Mouse (Mus musculus) intestine, embryonic 14.5 days (tissue): ENCODE data around the gene Trim56. TPM values are rescaled to one million over a fixed set of nuclear protein-coding genes. Genes with fewer than 3 reads are reported as not detected.

ENCODE experiments used
- ATAC-seq: fragments of 200-750 bp; cut with Nextera tagmentation; replicated peaks from 2 replicates; pipeline ENCODE4 v1.8.0; 2017; ENCODE audit warnings: low read depth, moderate number of reproducible peaks, moderate TSS enrichment, moderate library complexity; ENCODE audit not compliant: low FRiP score, low TSS enrichment
- DNase-seq: peaks from one replicate; pipeline ENCODE4 v3.0.0-alpha.2; 2018; ENCODE audit warnings: low spot score
- H3K27ac ChIP-seq: fragments of 300-500 bp; sonication (generic); 2 replicates; pipeline ENCODE4 v1.5.1; 2014; ENCODE audit warnings: low read depth, mild to moderate bottlenecking, control low read depth
- H3K27me3 ChIP-seq: fragments of 300-500 bp; sonication (generic); replicated peaks from 2 replicates; pipeline ENCODE4 v1.6.1; 2014; ENCODE audit warnings: low read length, control low read depth; ENCODE audit not compliant: control insufficient read depth, insufficient read depth
- H3K36me3 ChIP-seq: fragments of 300-500 bp; sonication (generic); 2 replicates; pipeline ENCODE4 v1.6.1; 2014; ENCODE audit warnings: low read length, control low read depth; ENCODE audit not compliant: control insufficient read depth, insufficient read depth
- H3K4me1 ChIP-seq: fragments of 300-500 bp; sonication (generic); replicated peaks from 2 replicates; pipeline ENCODE4 v1.6.1; 2014; ENCODE audit warnings: low read length, control low read depth, mixed read lengths; ENCODE audit not compliant: control insufficient read depth, insufficient read depth
- H3K4me2 ChIP-seq: fragments of 300-500 bp; sonication (generic); 2 replicates; pipeline ENCODE4 v1.6.1; 2014; ENCODE audit warnings: low read length
- H3K4me3 ChIP-seq: fragments of 300-500 bp; sonication (generic); 2 replicates; pipeline ENCODE4 v1.5.1; 2014; ENCODE audit warnings: low read depth, low read length, control low read depth, mixed read lengths
- H3K9ac ChIP-seq: fragments of 300-500 bp; sonication (generic); 2 replicates; pipeline ENCODE4 v1.6.1; 2014; ENCODE audit warnings: mild to moderate bottlenecking, low read length
- H3K9me3 ChIP-seq: fragments of 300-500 bp; sonication (generic); 2 replicates; pipeline ENCODE4 v1.6.1; 2016; ENCODE audit warnings: low read length, control low read depth; ENCODE audit not compliant: control insufficient read depth
- WGBS: fragments of 180-500 bp; shearing (Covaris S2); extraction: QIAGEN DNeasy Blood & Tissue Kit; methylation state at CpG from one replicate; pipeline ENCODE4 v1.1.7; 2014; 5-methylcytosine and 5-hydroxymethylcytosine counted together
- polyA plus RNA-seq: library from polyadenylated mRNA; unstranded; fragments of >200 nt; fragmentation: Nextera tagmentation; extraction: Ambion mirVana; gene quantifications from 2 replicates; pipeline ENCODE4 v1.2.1, GENCODE M21; 2014

Gene Trim56
- polyA plus RNA-seq, 1 experiment from 2014 or later: 8.5 TPM

DNA sequence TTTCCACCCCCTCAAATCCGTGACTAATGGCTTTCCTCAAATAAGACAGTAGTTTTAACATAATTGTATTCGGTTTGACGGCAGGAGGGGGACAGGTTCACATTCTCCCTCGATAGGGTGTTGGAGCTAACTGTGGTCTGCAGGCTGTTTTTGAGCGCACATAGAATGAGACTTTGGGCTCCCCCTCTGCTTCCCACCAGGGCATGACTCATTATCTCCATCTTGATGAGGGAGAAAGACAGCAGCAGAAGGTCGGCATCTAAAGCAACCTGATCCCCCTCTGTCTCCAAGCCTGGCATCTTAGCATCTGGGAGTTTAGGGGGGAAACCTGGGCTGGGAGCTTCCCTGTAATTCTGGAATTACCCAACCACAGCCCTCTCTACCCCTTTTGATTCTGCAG, 50.6 kb downstream of the Trim56 start:
- Histone ChIP-seq H3K4me3 (no peak overlapping the region), H3K27ac (no peak overlapping the region), H3K36me3 (no peaks in the 10 kb centered on the region), H3K27me3 (no peaks in the 10 kb centered on the region), H3K4me2 (no peak overlapping the region), H3K9ac (no peak overlapping the region), H3K4me1 (no peaks in the 10 kb centered on the region), H3K9me3 (no peaks in the 10 kb centered on the region)
- DNase-seq (no peak), ATAC-seq (no peak)
- 61% methylated on average over 6 of the region's 6 CpGs for WGBS

GRCm38 (mm10) chr5:137062601-137063000, 53.4 kb downstream of the Trim56 start:
- no peak overlapping the region for H3K27ac ChIP-seq
- no peaks in the 10 kb centered on the region for H3K4me1 ChIP-seq
- no peak for DNase-seq
- no peaks in the 10 kb centered on the region for H3K9me3 ChIP-seq
- no peaks in the 10 kb centered on the region for H3K36me3 ChIP-seq
- ATAC-seq: no peak
- WGBS: 88% methylated on average over 5 of the region's 5 CpGs
- H3K9ac ChIP-seq: no peak overlapping the region
- no peaks in the 10 kb centered on the region for H3K27me3 ChIP-seq
- H3K4me3 ChIP-seq: no peak overlapping the region
- no peak overlapping the region for H3K4me2 ChIP-seq

DNA sequence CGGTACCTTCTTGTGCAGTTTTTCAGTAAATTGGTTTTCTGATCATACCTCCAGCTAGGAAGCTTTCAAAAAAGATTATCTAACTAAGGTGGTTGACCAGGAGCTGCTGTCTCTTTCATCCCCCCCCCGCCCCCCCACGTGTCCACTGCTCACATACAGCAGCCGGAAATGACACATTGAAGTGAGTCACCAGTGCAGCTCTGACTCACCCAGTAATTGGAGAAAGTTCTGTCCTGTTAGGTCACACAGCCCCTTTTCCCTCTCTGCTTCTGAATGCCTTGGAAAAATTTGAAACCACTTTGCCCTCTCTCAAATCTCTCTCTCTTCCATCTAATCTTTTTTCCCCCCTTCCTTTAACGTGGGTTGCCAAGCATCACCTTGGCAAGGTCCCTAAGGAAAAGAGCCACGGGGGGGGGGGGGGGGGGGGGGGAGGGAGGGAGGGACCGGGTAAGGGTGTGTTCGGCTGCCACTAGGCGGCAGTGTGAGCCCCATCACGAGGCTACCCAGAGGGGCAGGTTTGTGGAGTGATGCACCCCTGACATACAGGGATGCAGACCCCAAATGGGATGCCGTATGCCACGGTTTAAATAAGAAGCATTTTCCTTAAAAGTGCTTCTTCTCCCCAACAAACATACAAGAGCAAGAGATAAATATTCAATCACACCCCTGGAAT, 54.1 kb downstream of the Trim56 start:
- no peak overlapping the region for H3K4me2 ChIP-seq
- H3K9ac ChIP-seq: no peak overlapping the region
- ATAC-seq (no peak), DNase-seq (no peak)
- WGBS: 22% methylated on average over 12 of the region's 12 CpGs
- H3K4me1 ChIP-seq: no peaks in the 10 kb centered on the region
- no peaks in the 10 kb centered on the region for H3K27me3 ChIP-seq
- no peaks in the 10 kb centered on the region for H3K36me3 ChIP-seq
- no peaks in the 10 kb centered on the region for H3K9me3 ChIP-seq
- no peak overlapping the region for H3K27ac ChIP-seq
- no peak overlapping the region for H3K4me3 ChIP-seq

Other genes with a start within 250 kb of the Trim56 start
- gene Col26a1, start 233.0 kb downstream of the Trim56 start, polyA plus RNA-seq: 8.7 and 10.4 TPM in 2 replicates
- 59.4 and 71.7 TPM in 2 replicates for gene Ift22, start 208.1 kb downstream of the Trim56 start, polyA plus RNA-seq
- 309 and 315 TPM in 2 replicates for gene Fis1, start 162.9 kb downstream of the Trim56 start, polyA plus RNA-seq
- 12.7 and 18.4 TPM in 2 replicates for gene Cldn15, start 149.6 kb downstream of the Trim56 start, polyA plus RNA-seq
- gene Plod3, start 129.2 kb downstream of the Trim56 start, polyA plus RNA-seq: 42.0 and 44.1 TPM in 2 replicates
- 102 and 104 TPM in 2 replicates for gene Znhit1, start 128.2 kb downstream of the Trim56 start, polyA plus RNA-seq
- gene Vgf, start 89.8 kb downstream of the Trim56 start, polyA plus RNA-seq: 0.36 and 0.53 TPM in 2 replicates
- gene Ap1s1, start 70.1 kb downstream of the Trim56 start, polyA plus RNA-seq: 188 and 189 TPM in 2 replicates
- gene Serpine1, start 43.9 kb downstream of the Trim56 start, polyA plus RNA-seq: 0.34 and 0.36 TPM in 2 replicates
- gene Muc3, start 33.1 kb upstream of the Trim56 start, polyA plus RNA-seq: 0.81 and 1.3 TPM in 2 replicates
- gene Muc3a, start 96.2 kb upstream of the Trim56 start, polyA plus RNA-seq: 2.2 and 2.4 TPM in 2 replicates
- gene Ache, start 171.3 kb upstream of the Trim56 start, polyA plus RNA-seq: 11.7 and 13.6 TPM in 2 replicates
- 8.9 and 10.6 TPM in 2 replicates for gene Ufsp1, start 178.4 kb upstream of the Trim56 start, polyA plus RNA-seq
- 118 and 122 TPM in 2 replicates for gene Srrt, start 191.5 kb upstream of the Trim56 start, polyA plus RNA-seq
- gene Trip6, start 198.2 kb upstream of the Trim56 start, polyA plus RNA-seq: 73.3 and 77.7 TPM in 2 replicates
- 7.9 and 9.5 TPM in 2 replicates for gene Slc12a9, start 217.4 kb upstream of the Trim56 start, polyA plus RNA-seq
- 48.2 and 51.3 TPM in 2 replicates for gene Ephb4, start 233.9 kb upstream of the Trim56 start, polyA plus RNA-seq